Mouse (Mus musculus) brain, adult 2 months (tissue): ENCODE measurements at regions not wholly inside any gene's neighbourhood (a gene's known extent, or its start where the extent isn't known, plus 50 kb on each side); places are given as distances from the start of the nearest gene placed in this dataset.

Source experiments
- DNase-seq: peaks from one replicate; pipeline ENCODE4 v3.0.0; 2011; ENCODE audit warnings: low read depth, low spot score

- DNase-seq = no peak
Measured at GRCm38 (mm10) chr1:113703462-113703861, 1838.7 kb upstream of the Dsel start.

- DNase-seq = no peak
Measured at GRCm38 (mm10) chr1:113688614-113689013, 1823.9 kb upstream of the Dsel start.

- DNase-seq = peak; percentile 8
Measured at GRCm38 (mm10) chr1:113676301-113676871, 1811.7 kb upstream of the Dsel start.

- DNase-seq = peak; percentile 4
Measured at GRCm38 (mm10) chr1:113630898-113631297, 1766.2 kb upstream of the Dsel start.
